Mouse (Mus musculus) olfactory bulb, adult 2 months (tissue): Measurements from ENCODE around the gene Katnb1.

ENCODE experiments used
- CTCF ChIP-seq: fragments of 200-500 bp; IDR thresholded peaks from 2 replicates; pipeline ENCODE4 v1.5.1; 2012; ENCODE audit warnings: low read depth, mild to moderate bottlenecking, low read length, moderate library complexity; ENCODE audit not compliant: insufficient read depth
- POLR2A ChIP-seq: fragments of 200-500 bp; IDR thresholded peaks from 2 replicates; pipeline ENCODE4 v1.6.1; 2012; ENCODE audit warnings: mild to moderate bottlenecking, low read depth, low read length, moderate library complexity; ENCODE audit not compliant: insufficient read depth

GRCm38 (mm10) chr8:95137641-95138098 is 56.7 kb downstream of the Katnb1 start:
- no peak for TF ChIP-seq CTCF
- TF ChIP-seq POLR2A: no peak
